Mouse (Mus musculus) limb, embryonic 15.5 days (tissue): Measurements from ENCODE around the gene Ugt1a8. TPM values are rescaled to one million over a fixed set of nuclear protein-coding genes. Genes with fewer than 3 reads are reported as not detected.
"Not testable (repeated sequence)": the region's sequence is repeated elsewhere in the genome, so short reads cannot be mapped to it uniquely, and the experiment has no call there.

Experiments
- ATAC-seq: fragments of 200-750 bp; cut with Nextera tagmentation; 2 replicates; pipeline ENCODE4 v1.8.0; 2017; ENCODE audit warnings: low read depth, moderate TSS enrichment; ENCODE audit not compliant: insufficient number of reproducible peaks, low FRiP score, low TSS enrichment
- H3K27ac ChIP-seq: fragments of 300-500 bp; sonication (generic); 2 replicates; pipeline ENCODE4 v1.5.1; 2015; ENCODE audit warnings: moderate library complexity, mild to moderate bottlenecking, inconsistent platforms
- H3K27me3 ChIP-seq: fragments of 300-500 bp; sonication (generic); 2 replicates; pipeline ENCODE4 v1.6.1; 2015; ENCODE audit warnings: inconsistent platforms
- H3K36me3 ChIP-seq: fragments of 300-500 bp; sonication (generic); 2 replicates; pipeline ENCODE4 v1.6.1; 2015; ENCODE audit warnings: inconsistent platforms
- H3K4me1 ChIP-seq: fragments of 300-500 bp; sonication (generic); 2 replicates; pipeline ENCODE4 v1.6.1; 2015; ENCODE audit warnings: inconsistent platforms
- H3K4me2 ChIP-seq: fragments of 300-500 bp; sonication (generic); 2 replicates; pipeline ENCODE4 v1.6.1; 2015; ENCODE audit warnings: mild to moderate bottlenecking, inconsistent platforms
- H3K4me3 ChIP-seq: fragments of 300-500 bp; sonication (generic); 2 replicates; pipeline ENCODE4 v1.5.1; 2015; ENCODE audit warnings: mild to moderate bottlenecking, inconsistent platforms
- H3K9ac ChIP-seq: fragments of 300-500 bp; sonication (generic); 2 replicates; pipeline ENCODE4 v1.6.1; 2015; ENCODE audit warnings: inconsistent platforms
- H3K9me3 ChIP-seq: fragments of 300-500 bp; sonication (generic); 2 replicates; pipeline ENCODE4 v1.6.1; 2016; ENCODE audit warnings: inconsistent platforms
- WGBS: fragments of 180-500 bp; shearing (Covaris S2); methylation state at CpG from one replicate; pipeline ENCODE4 v1.1.7; 2015; 5-methylcytosine and 5-hydroxymethylcytosine counted together
- polyA plus RNA-seq: library from polyadenylated mRNA; unstranded; fragments of >200 nt; fragmentation: Nextera tagmentation; extraction: Ambion mirVana; gene quantifications from 2 replicates; pipeline ENCODE4 v1.2.1, GENCODE M21; 2015

Ugt1a8 gene
- polyA plus RNA-seq, 1 experiment from 2014 or later, result not detected

- no peak overlapping the region for H3K9ac ChIP-seq
- H3K36me3 ChIP-seq, result no peaks in the 10 kb centered on the region
- H3K4me1 ChIP-seq, result peaks cover 15% of the 10 kb centered on the region; the same call in 1 of the 2 replicates
- H3K9me3 ChIP-seq, result no peaks in the 10 kb centered on the region
- no peak overlapping the region for H3K27ac ChIP-seq
- H3K27me3 ChIP-seq, result no peaks in the 10 kb centered on the region
- no peak overlapping the region for H3K4me3 ChIP-seq
- ATAC-seq, result no peak
- no peak overlapping the region for H3K4me2 ChIP-seq
Observed at GRCm38 (mm10) chr1:88092341-88092740, 4.7 kb downstream of the Ugt1a8 start.

GRCm38 (mm10) chr1:88094270-88094676, 6.7 kb downstream of the Ugt1a8 start:
- not testable (repeated sequence) for H3K9me3 ChIP-seq, H3K36me3 ChIP-seq, ATAC-seq, H3K4me2 ChIP-seq, H3K9ac ChIP-seq, H3K27me3 ChIP-seq, H3K4me3 ChIP-seq
- Histone ChIP-seq H3K4me1 (peaks cover 15% of the 10 kb centered on the region; the same call in 1 of the 2 replicates), H3K27ac (peak overlapping the region; percentile 86)
- WGBS, result 76% methylated on average over 3 of the region's 3 CpGs

- Histone ChIP-seq H3K4me1 (peaks cover 15% of the 10 kb centered on the region; the same call in 1 of the 2 replicates), H3K4me3 (peak within 1 kb of the TSS; percentile 16; the same call in 1 of the 2 replicates), H3K36me3 (no peaks in the 10 kb centered on the region), H3K27me3 (no peaks in the 10 kb centered on the region), H3K27ac (peak within 1 kb of the TSS; percentile 86), H3K9ac (no peak within 1 kb of the TSS), H3K9me3 (no peaks in the 10 kb centered on the region), H3K4me2 (peak within 1 kb of the TSS; percentile 43)
- 9% methylated on average over 10 of the region's 10 CpGs for WGBS
- peak; percentile 79 for ATAC-seq
Observed at GRCm38 (mm10) chr1:88094941-88095492, 7.4 kb downstream of the Ugt1a8 start, which contains the start of gene Ugt1a7c. Ugt1a7c (plus strand) TSS chr1:88095062.

- 86% methylated on average over 3 of the region's 3 CpGs for WGBS
- not testable (repeated sequence) for H3K4me2 ChIP-seq
Observed at GRCm38 (mm10) chr1:88098546-88098945, 10.9 kb downstream of the Ugt1a8 start.

GRCm38 (mm10) chr1:88099691-88100090, 12.1 kb downstream of the Ugt1a8 start:
- H3K9ac ChIP-seq, H3K36me3 ChIP-seq, H3K27ac ChIP-seq, H3K9me3 ChIP-seq, H3K4me3 ChIP-seq, H3K4me2 ChIP-seq, H3K27me3 ChIP-seq, ATAC-seq: not testable (repeated sequence)
- WGBS, result 79% methylated on average over 2 of the region's 2 CpGs
- H3K4me1 ChIP-seq, result peaks cover 11% of the 10 kb centered on the region; the same call in 1 of the 2 replicates

More at GRCm38 (mm10) chr1:88098546-88098945, 10.9 kb downstream of the Ugt1a8 start:
- H3K4me1 ChIP-seq, result peaks cover 15% of the 10 kb centered on the region; the same call in 1 of the 2 replicates
- H3K4me3 ChIP-seq, H3K36me3 ChIP-seq, H3K27me3 ChIP-seq, ATAC-seq, H3K9me3 ChIP-seq, H3K27ac ChIP-seq, H3K9ac ChIP-seq: not testable (repeated sequence)

- not testable (repeated sequence) for H3K9me3 ChIP-seq, H3K27me3 ChIP-seq, H3K27ac ChIP-seq, H3K4me1 ChIP-seq, H3K36me3 ChIP-seq, H3K4me2 ChIP-seq, ATAC-seq, H3K9ac ChIP-seq, H3K4me3 ChIP-seq
- 57% methylated on average over 3 of the region's 3 CpGs for WGBS
Observed at GRCm38 (mm10) chr1:88103019-88103418, 15.4 kb downstream of the Ugt1a8 start, which contains the start of gene Ugt1a6b. Ugt1a6b (plus strand) TSS chr1:88103252.

- ATAC-seq, H3K4me3 ChIP-seq, H3K4me2 ChIP-seq, H3K27ac ChIP-seq, H3K9me3 ChIP-seq, H3K9ac ChIP-seq, H3K4me1 ChIP-seq, H3K27me3 ChIP-seq, H3K36me3 ChIP-seq: not testable (repeated sequence)
- 69% methylated on average over 4 of the region's 5 CpGs for WGBS
Observed at GRCm38 (mm10) chr1:88103697-88104468, 16.3 kb downstream of the Ugt1a8 start.

GRCm38 (mm10) chr1:88104667-88105430, 17.2 kb downstream of the Ugt1a8 start:
- H3K4me1 ChIP-seq, result no peaks in the 10 kb centered on the region
- H3K27ac ChIP-seq, result no peak overlapping the region
- no peaks in the 10 kb centered on the region for H3K36me3 ChIP-seq
- ATAC-seq, result no peak
- H3K9me3 ChIP-seq, result no peaks in the 10 kb centered on the region
- WGBS, result 82% methylated on average over 1 of the region's 1 CpGs
- no peak overlapping the region for H3K4me2 ChIP-seq
- H3K9ac ChIP-seq, result no peak overlapping the region
- H3K27me3 ChIP-seq, result no peaks in the 10 kb centered on the region
- H3K4me3 ChIP-seq, result no peak overlapping the region

GRCm38 (mm10) chr1:88105656-88106055, 18.0 kb downstream of the Ugt1a8 start:
- H3K4me3 ChIP-seq, result no peak overlapping the region
- ATAC-seq, result no peak
- H3K9ac ChIP-seq, result no peak overlapping the region
- H3K4me1 ChIP-seq, result no peaks in the 10 kb centered on the region
- no peaks in the 10 kb centered on the region for H3K9me3 ChIP-seq
- H3K27me3 ChIP-seq, result no peaks in the 10 kb centered on the region
- no peaks in the 10 kb centered on the region for H3K36me3 ChIP-seq
- H3K4me2 ChIP-seq, result no peak overlapping the region
- no peak overlapping the region for H3K27ac ChIP-seq
- 59% methylated on average over 2 of the region's 2 CpGs for WGBS

GRCm38 (mm10) chr1:88109027-88109557, 21.5 kb downstream of the Ugt1a8 start:
- H3K9me3 ChIP-seq, H3K27me3 ChIP-seq, H3K4me2 ChIP-seq, ATAC-seq, H3K4me3 ChIP-seq, H3K27ac ChIP-seq, H3K36me3 ChIP-seq, H3K9ac ChIP-seq, H3K4me1 ChIP-seq: not testable (repeated sequence)
- 85% methylated on average over 2 of the region's 2 CpGs for WGBS

- not testable (repeated sequence) for ATAC-seq, H3K4me1 ChIP-seq, H3K27me3 ChIP-seq, H3K9ac ChIP-seq, H3K9me3 ChIP-seq, H3K36me3 ChIP-seq, H3K4me3 ChIP-seq, H3K27ac ChIP-seq, H3K4me2 ChIP-seq
- 79% methylated on average over 2 of the region's 2 CpGs for WGBS
Observed at GRCm38 (mm10) chr1:88109604-88110003, 22.0 kb downstream of the Ugt1a8 start.
